Mouse (Mus musculus): Measurements from ENCODE around the gene Slc47a2.

GRCm38 (mm10) chr11:61278445-61279077, 64.1 kb downstream of the Slc47a2 start:
- no peak for TF ChIP-seq POLR2AphosphoS5 (IDR thresholded peaks at IDR 0.05; ENCODE audit: borderline replicate concordance, low read depth, low read length)
- TF ChIP-seq CTCF (IDR thresholded peaks at IDR 0.05 in 2 of 3, conservative IDR thresholded peaks at IDR 0.05 in 1 of 3; ENCODE audit: control insufficient read depth in 1 of 3, insufficient read depth in 1 of 3, low read depth in 2 of 3, low read length in 3 of 3, poor library complexity in 1 of 3, severe bottlenecking in 1 of 3) = no peak
- no peak for TF ChIP-seq MAZ (IDR thresholded peaks at IDR 0.05; ENCODE audit: low read depth, low read length)
- TF ChIP-seq ZNF384 (IDR thresholded peaks at IDR 0.05; ENCODE audit: low read depth, low read length) = no peak
- TF ChIP-seq USF2 (IDR thresholded peaks at IDR 0.05; ENCODE audit: borderline replicate concordance in 1 of 2, insufficient read depth in 1 of 2, low read depth in 1 of 2, low read length in 2 of 2) = no peak

All from MEL (cell line).